Mouse (Mus musculus): ENCODE measurements around the gene Nr4a3. TPM values are rescaled to one million over a fixed set of nuclear protein-coding genes. Genes with fewer than 3 reads are reported as not detected.

The Nr4a3 gene
- polyA plus RNA-seq, 1 experiment from 2014 or later: 0.34 TPM

- Histone ChIP-seq H3K27me3 (ENCODE audit: control insufficient read depth, insufficient read depth, low read length) (no peaks in the 10 kb centered on the region), H3K4me2 (replicated peaks; ENCODE audit: low read depth) (no peak overlapping the region), H3K9me3 (ENCODE audit: control insufficient read depth, low read length) (no peaks in the 10 kb centered on the region), H3K4me3 (ENCODE audit: low read depth, low read length) (no peak overlapping the region), H3K4me1 (replicated peaks; ENCODE audit: control insufficient read depth, insufficient read depth) (no peaks in the 10 kb centered on the region), H3K36me3 (ENCODE audit: control insufficient read depth, insufficient read depth, low read length) (no peaks in the 10 kb centered on the region), H3K27ac (replicated peaks) (no peak overlapping the region), H3K9ac (ENCODE audit: low read length) (no peak overlapping the region)
- DNase-seq (ENCODE audit: low spot score) (no peak), ATAC-seq (ENCODE audit: low FRiP score, low TSS enrichment) (no peak)
- 66% methylated on average over 3 of the region's 3 CpGs for WGBS
- TF ChIP-seq EP300 (optimal IDR thresholded peaks at IDR 0.05) (no peak), CTCF (IDR thresholded peaks at IDR 0.05; ENCODE audit: low read depth) (no peak)
Measured at GRCm38 (mm10) chr4:48072006-48072405, 27.1 kb downstream of the Nr4a3 start.

GRCm38 (mm10) chr4:48073325-48073724 is 28.4 kb downstream of the Nr4a3 start:
- Histone ChIP-seq H3K4me1 (replicated peaks; ENCODE audit: control insufficient read depth, insufficient read depth) (no peaks in the 10 kb centered on the region), H3K36me3 (ENCODE audit: control insufficient read depth, insufficient read depth, low read length) (no peaks in the 10 kb centered on the region), H3K27ac (replicated peaks) (no peak overlapping the region), H3K4me2 (replicated peaks; ENCODE audit: low read depth) (no peak overlapping the region), H3K27me3 (ENCODE audit: control insufficient read depth, insufficient read depth, low read length) (no peaks in the 10 kb centered on the region), H3K4me3 (ENCODE audit: low read depth, low read length) (no peak overlapping the region), H3K9me3 (ENCODE audit: control insufficient read depth, low read length) (no peaks in the 10 kb centered on the region), H3K9ac (ENCODE audit: low read length) (no peak overlapping the region)
- DNase-seq (ENCODE audit: low spot score) (no peak), ATAC-seq (ENCODE audit: low FRiP score, low TSS enrichment) (no peak)
- WGBS: 84% methylated on average over 6 of the region's 6 CpGs
- TF ChIP-seq CTCF (IDR thresholded peaks at IDR 0.05; ENCODE audit: low read depth) (no peak), EP300 (optimal IDR thresholded peaks at IDR 0.05) (no peak)

GRCm38 (mm10) chr4:48074451-48075240 is 29.7 kb downstream of the Nr4a3 start:
- H3K9me3 ChIP-seq (ENCODE audit: control insufficient read depth, low read length): no peaks in the 10 kb centered on the region
- ATAC-seq (ENCODE audit: low FRiP score, low TSS enrichment) (no peak), DNase-seq (ENCODE audit: low spot score) (no peak)
- H3K4me1 ChIP-seq (replicated peaks; ENCODE audit: control insufficient read depth, insufficient read depth): no peaks in the 10 kb centered on the region
- no peak overlapping the region for H3K9ac ChIP-seq (ENCODE audit: low read length)
- H3K27me3 ChIP-seq (ENCODE audit: control insufficient read depth, insufficient read depth, low read length): no peaks in the 10 kb centered on the region
- H3K27ac ChIP-seq (replicated peaks): no peak overlapping the region
- TF ChIP-seq EP300 (optimal IDR thresholded peaks at IDR 0.05) (no peak), CTCF (IDR thresholded peaks at IDR 0.05; ENCODE audit: low read depth) (no peak)
- H3K4me3 ChIP-seq (ENCODE audit: low read depth, low read length): no peak overlapping the region
- H3K36me3 ChIP-seq (ENCODE audit: control insufficient read depth, insufficient read depth, low read length): no peaks in the 10 kb centered on the region
- 84% methylated on average over 5 of the region's 5 CpGs for WGBS
- H3K4me2 ChIP-seq (replicated peaks; ENCODE audit: low read depth): no peak overlapping the region

GRCm38 (mm10) chr4:48076693-48077471 is 31.9 kb downstream of the Nr4a3 start:
- no peak overlapping the region for H3K4me2 ChIP-seq (replicated peaks; ENCODE audit: low read depth)
- no peaks in the 10 kb centered on the region for H3K4me1 ChIP-seq (replicated peaks; ENCODE audit: control insufficient read depth, insufficient read depth)

GRCm38 (mm10) chr4:48078213-48078612 is 33.3 kb downstream of the Nr4a3 start:
- Histone ChIP-seq H3K9ac (ENCODE audit: low read length) (no peak overlapping the region), H3K27ac (replicated peaks) (no peak overlapping the region), H3K4me3 (ENCODE audit: low read depth, low read length) (no peak overlapping the region), H3K4me1 (replicated peaks; ENCODE audit: control insufficient read depth, insufficient read depth) (no peaks in the 10 kb centered on the region), H3K9me3 (ENCODE audit: control insufficient read depth, low read length) (no peaks in the 10 kb centered on the region), H3K36me3 (ENCODE audit: control insufficient read depth, insufficient read depth, low read length) (no peaks in the 10 kb centered on the region), H3K27me3 (ENCODE audit: control insufficient read depth, insufficient read depth, low read length) (no peaks in the 10 kb centered on the region), H3K4me2 (replicated peaks; ENCODE audit: low read depth) (no peak overlapping the region)
- TF ChIP-seq EP300 (optimal IDR thresholded peaks at IDR 0.05) (no peak), CTCF (IDR thresholded peaks at IDR 0.05; ENCODE audit: low read depth) (no peak)
- no peak for ATAC-seq (ENCODE audit: low FRiP score, low TSS enrichment)
- no peak for DNase-seq (ENCODE audit: low spot score)
- WGBS: 8% methylated on average over 4 of the region's 4 CpGs

More at GRCm38 (mm10) chr4:48076693-48077471, 31.9 kb downstream of the Nr4a3 start:
- Histone ChIP-seq H3K4me3 (ENCODE audit: low read depth, low read length) (no peak overlapping the region), H3K9ac (ENCODE audit: low read length) (no peak overlapping the region), H3K27me3 (ENCODE audit: control insufficient read depth, insufficient read depth, low read length) (no peaks in the 10 kb centered on the region), H3K9me3 (ENCODE audit: control insufficient read depth, low read length) (no peaks in the 10 kb centered on the region), H3K27ac (replicated peaks) (no peak overlapping the region), H3K36me3 (ENCODE audit: control insufficient read depth, insufficient read depth, low read length) (no peaks in the 10 kb centered on the region)
- ATAC-seq (ENCODE audit: low FRiP score, low TSS enrichment): 0 out of 2 replicates have a peak, but pooled peaks have one; percentile 40
- no peak for TF ChIP-seq EP300 (optimal IDR thresholded peaks at IDR 0.05)
- no peak for TF ChIP-seq CTCF (IDR thresholded peaks at IDR 0.05; ENCODE audit: low read depth)
- WGBS: 56% methylated on average over 13 of the region's 13 CpGs
- peak; percentile 17 for DNase-seq (ENCODE audit: low spot score)
